Mouse (Mus musculus): ENCODE data around the gene Spop. TPM values are rescaled to one million over a fixed set of nuclear protein-coding genes. Genes with fewer than 3 reads are reported as not detected.

Spop gene
- polyA plus RNA-seq, 1 experiment from 2014 or later = 230 TPM

GRCm38 (mm10) chr11:95516491-95516911 lies 102.6 kb downstream of the Spop start:
- no peaks in the 10 kb centered on the region for H3K36me3 ChIP-seq
- H3K9ac ChIP-seq = no peak overlapping the region
- H3K27ac ChIP-seq (replicated peaks) = no peak overlapping the region
- no peak overlapping the region for H3K4me2 ChIP-seq
- no peaks in the 10 kb centered on the region for H3K9me3 ChIP-seq
- H3K4me1 ChIP-seq (replicated peaks) = peaks cover 51% of the 10 kb centered on the region
- WGBS = 4% methylated on average over 5 of the region's 5 CpGs
- H3K27me3 ChIP-seq = peaks cover 33% of the 10 kb centered on the region
- no peak overlapping the region for H3K4me3 ChIP-seq
- ATAC-seq (ENCODE audit: low FRiP score, low read depth) = no peak

GRCm38 (mm10) chr11:95517162-95517561 lies 103.3 kb downstream of the Spop start:
- Histone ChIP-seq H3K9me3 (no peaks in the 10 kb centered on the region), H3K4me2 (no peak overlapping the region), H3K27ac (replicated peaks) (no peak overlapping the region), H3K9ac (no peak overlapping the region), H3K4me1 (replicated peaks) (peaks cover 54% of the 10 kb centered on the region), H3K27me3 (peaks cover 33% of the 10 kb centered on the region), H3K36me3 (no peaks in the 10 kb centered on the region), H3K4me3 (no peak overlapping the region)
- 60% methylated on average over 6 of the region's 6 CpGs for WGBS
- ATAC-seq (ENCODE audit: low FRiP score, low read depth) = no peak

DNA sequence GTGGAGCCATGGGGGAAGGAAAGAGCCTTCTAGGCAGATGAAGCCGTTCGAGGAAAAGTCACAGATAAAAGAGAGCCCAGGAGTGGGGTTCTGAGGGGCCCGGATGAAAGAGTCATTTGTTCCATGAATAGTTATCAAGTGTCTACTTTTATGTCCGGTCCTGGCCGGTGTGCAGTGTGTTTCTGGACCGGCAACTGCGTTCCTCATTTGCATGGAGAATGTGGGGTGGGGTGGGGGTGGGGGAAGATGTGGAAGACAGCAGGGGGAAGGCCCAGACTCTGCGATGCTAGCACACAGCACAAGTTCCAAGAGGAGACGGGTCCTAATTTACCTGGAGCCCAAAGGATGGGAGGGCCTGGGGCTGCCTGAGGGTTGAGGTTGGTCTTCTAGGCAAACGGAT lies 105.4 kb downstream of the Spop start:
- 55% methylated on average over 10 of the region's 10 CpGs for WGBS
- peaks cover 40% of the 10 kb centered on the region for H3K4me1 ChIP-seq (replicated peaks)
- H3K27me3 ChIP-seq = peaks cover 18% of the 10 kb centered on the region
- no peak overlapping the region for H3K9ac ChIP-seq
- no peak overlapping the region for H3K4me3 ChIP-seq
- no peaks in the 10 kb centered on the region for H3K9me3 ChIP-seq
- no peak overlapping the region for H3K4me2 ChIP-seq
- no peak overlapping the region for H3K27ac ChIP-seq (replicated peaks)
- no peaks in the 10 kb centered on the region for H3K36me3 ChIP-seq
- no peak for ATAC-seq (ENCODE audit: low FRiP score, low read depth)

GRCm38 (mm10) chr11:95519996-95520395 lies 106.1 kb downstream of the Spop start:
- Histone ChIP-seq H3K9ac (no peak overlapping the region), H3K4me3 (no peak overlapping the region), H3K27me3 (peaks cover 11% of the 10 kb centered on the region; the same call in 1 of the 2 replicates), H3K4me2 (no peak overlapping the region), H3K36me3 (no peaks in the 10 kb centered on the region), H3K4me1 (replicated peaks) (peaks cover 33% of the 10 kb centered on the region), H3K9me3 (no peaks in the 10 kb centered on the region), H3K27ac (replicated peaks) (peak overlapping the region; percentile 57; the same call in 1 of the 2 replicates)
- WGBS = 49% methylated on average over 3 of the region's 3 CpGs
- ATAC-seq (ENCODE audit: low FRiP score, low read depth) = no peak

DNA sequence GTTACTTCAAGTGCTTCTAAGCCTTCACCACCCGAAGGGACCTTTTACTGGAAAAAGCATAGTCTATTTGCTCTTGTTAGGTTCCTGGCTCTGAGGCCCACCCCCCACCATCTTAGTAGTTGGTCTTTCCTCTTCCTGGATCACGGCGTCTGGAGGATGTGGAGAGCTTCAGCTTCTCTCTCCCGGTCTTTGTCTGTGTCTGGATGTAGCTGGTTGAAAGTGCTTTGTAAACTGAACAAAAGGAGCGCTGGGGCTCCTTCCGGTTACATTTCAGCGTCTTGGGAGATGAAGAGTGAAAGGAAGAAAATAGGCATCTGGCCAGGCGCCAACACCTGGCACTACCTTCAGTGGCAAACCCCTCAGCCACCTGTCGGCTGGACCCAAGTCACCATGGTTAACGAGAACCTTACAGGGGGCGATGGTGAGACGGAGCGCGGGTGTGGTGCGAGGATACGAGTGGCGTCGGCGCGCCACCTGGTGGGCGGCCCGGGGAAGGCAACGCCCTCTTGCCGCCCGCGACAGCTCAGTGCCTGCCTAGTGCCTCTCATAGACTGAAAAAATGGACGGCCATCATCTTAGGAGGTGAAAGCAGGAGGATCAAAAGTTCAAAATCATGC lies 106.7 kb downstream of the Spop start:
- no peaks in the 10 kb centered on the region for H3K36me3 ChIP-seq
- peaks cover 28% of the 10 kb centered on the region for H3K4me1 ChIP-seq (replicated peaks)
- 3% methylated on average over 27 of the region's 27 CpGs for WGBS
- peak; percentile 76 for ATAC-seq (ENCODE audit: low FRiP score, low read depth)
- H3K27ac ChIP-seq (replicated peaks) = peak overlapping the region; percentile 57; the same call in 1 of the 2 replicates
- peak overlapping the region; percentile 53 for H3K4me2 ChIP-seq
- 0 out of 2 replicates have a peak, but pooled peaks cover 6% of the 10 kb centered on the region for H3K27me3 ChIP-seq
- H3K9ac ChIP-seq = no peak overlapping the region
- H3K4me3 ChIP-seq = peak overlapping the region; percentile 29
- no peaks in the 10 kb centered on the region for H3K9me3 ChIP-seq

DNA sequence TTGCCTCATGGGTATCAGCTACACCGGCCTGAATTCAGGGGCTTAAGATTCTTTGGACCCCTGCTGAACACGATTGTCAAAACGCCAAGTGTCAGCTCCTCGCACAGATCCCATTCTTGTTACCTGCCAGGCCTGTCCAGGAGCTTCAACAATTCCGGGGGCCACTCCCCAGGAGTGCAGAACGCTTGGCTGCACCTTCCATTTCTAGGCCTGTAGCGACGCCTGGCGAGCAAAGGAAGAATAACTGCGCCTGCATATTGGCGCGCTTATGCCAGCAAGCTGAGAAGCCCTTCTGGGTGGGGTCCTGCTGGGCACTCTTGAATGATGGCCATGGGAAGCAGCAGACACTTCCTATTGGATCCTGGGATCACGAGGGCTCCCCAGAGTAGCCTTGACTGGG lies 107.7 kb downstream of the Spop start:
- Histone ChIP-seq H3K27ac (replicated peaks) (no peak overlapping the region), H3K27me3 (0 out of 2 replicates have a peak, but pooled peaks cover 2% of the 10 kb centered on the region), H3K9ac (no peak overlapping the region), H3K36me3 (no peaks in the 10 kb centered on the region), H3K4me2 (peak overlapping the region; percentile 53), H3K4me3 (peak overlapping the region; percentile 20), H3K9me3 (no peaks in the 10 kb centered on the region), H3K4me1 (replicated peaks) (peaks cover 18% of the 10 kb centered on the region)
- WGBS = under 1% methylated on average over 13 of the region's 13 CpGs
- ATAC-seq (ENCODE audit: low FRiP score, low read depth) = peak; percentile 58; the same call in 1 of the 2 replicates

GRCm38 (mm10) chr11:95527307-95527706 lies 113.4 kb downstream of the Spop start:
- no peak for ATAC-seq (ENCODE audit: low FRiP score, low read depth)
- H3K27ac ChIP-seq (replicated peaks) = no peak overlapping the region
- 0 out of 2 replicates have a peak, but pooled peaks cover 2% of the 10 kb centered on the region for H3K27me3 ChIP-seq
- H3K9me3 ChIP-seq = no peaks in the 10 kb centered on the region
- no peak overlapping the region for H3K4me2 ChIP-seq
- H3K9ac ChIP-seq = no peak overlapping the region
- no peaks in the 10 kb centered on the region for H3K36me3 ChIP-seq
- WGBS = 75% methylated on average over 8 of the region's 8 CpGs
- no peaks in the 10 kb centered on the region for H3K4me1 ChIP-seq (replicated peaks)
- no peak overlapping the region for H3K4me3 ChIP-seq

- H3K4me3 ChIP-seq = no peak overlapping the region
- H3K9me3 ChIP-seq = no peaks in the 10 kb centered on the region
- H3K9ac ChIP-seq = no peak overlapping the region
- no peaks in the 10 kb centered on the region for H3K4me1 ChIP-seq (replicated peaks)
- H3K36me3 ChIP-seq = no peaks in the 10 kb centered on the region
- H3K27ac ChIP-seq (replicated peaks) = no peak overlapping the region
- no peak for ATAC-seq (ENCODE audit: low FRiP score, low read depth)
- WGBS = 88% methylated on average over 3 of the region's 3 CpGs
- H3K4me2 ChIP-seq = no peak overlapping the region
- H3K27me3 ChIP-seq = no peaks in the 10 kb centered on the region
These were observed 114.4 kb downstream of the Spop start for GRCm38 (mm10) chr11:95528231-95528630.

DNA sequence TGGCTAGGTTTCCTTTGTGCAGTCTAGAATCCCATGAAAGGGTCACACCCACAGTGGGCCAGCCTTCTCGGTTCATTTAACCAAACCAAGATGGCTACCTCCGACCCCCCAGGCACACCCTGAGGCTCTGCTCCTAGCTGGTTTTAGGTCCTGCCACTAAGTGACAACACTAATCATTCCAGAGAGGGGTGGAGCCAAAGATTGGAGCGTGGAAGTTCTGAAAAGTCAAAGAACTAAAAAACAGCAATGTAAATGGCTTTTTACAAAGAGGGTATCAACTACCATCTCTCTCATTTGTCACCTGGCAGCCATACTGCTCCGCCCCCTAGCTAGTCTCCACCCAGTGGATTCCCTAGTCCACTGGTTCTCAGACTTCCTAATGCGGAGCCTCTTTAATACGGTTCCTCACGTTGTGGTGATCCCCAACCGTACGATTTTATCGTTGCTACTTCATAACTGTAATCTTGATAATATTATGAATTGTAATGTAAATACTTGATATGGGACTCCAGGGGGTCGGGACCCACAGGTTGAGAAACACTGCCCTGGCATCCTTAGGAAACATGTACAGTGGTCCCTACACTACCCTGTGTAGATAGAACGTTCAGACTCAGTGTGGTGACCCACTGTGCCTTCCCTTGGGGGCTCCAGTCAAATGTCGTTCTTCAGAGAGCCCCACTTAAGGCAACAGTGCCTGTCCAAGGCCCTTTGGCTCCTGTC lies 118.6 kb downstream of the Spop start:
- 76% methylated on average over 13 of the region's 13 CpGs for WGBS
- Histone ChIP-seq H3K27me3 (no peaks in the 10 kb centered on the region), H3K27ac (replicated peaks) (no peak overlapping the region), H3K4me3 (no peak overlapping the region), H3K9ac (no peak overlapping the region), H3K4me2 (no peak overlapping the region), H3K36me3 (no peaks in the 10 kb centered on the region), H3K4me1 (replicated peaks) (peaks cover 5% of the 10 kb centered on the region; the same call in 1 of the 2 replicates), H3K9me3 (no peaks in the 10 kb centered on the region)
- no peak for ATAC-seq (ENCODE audit: low FRiP score, low read depth)

DNA sequence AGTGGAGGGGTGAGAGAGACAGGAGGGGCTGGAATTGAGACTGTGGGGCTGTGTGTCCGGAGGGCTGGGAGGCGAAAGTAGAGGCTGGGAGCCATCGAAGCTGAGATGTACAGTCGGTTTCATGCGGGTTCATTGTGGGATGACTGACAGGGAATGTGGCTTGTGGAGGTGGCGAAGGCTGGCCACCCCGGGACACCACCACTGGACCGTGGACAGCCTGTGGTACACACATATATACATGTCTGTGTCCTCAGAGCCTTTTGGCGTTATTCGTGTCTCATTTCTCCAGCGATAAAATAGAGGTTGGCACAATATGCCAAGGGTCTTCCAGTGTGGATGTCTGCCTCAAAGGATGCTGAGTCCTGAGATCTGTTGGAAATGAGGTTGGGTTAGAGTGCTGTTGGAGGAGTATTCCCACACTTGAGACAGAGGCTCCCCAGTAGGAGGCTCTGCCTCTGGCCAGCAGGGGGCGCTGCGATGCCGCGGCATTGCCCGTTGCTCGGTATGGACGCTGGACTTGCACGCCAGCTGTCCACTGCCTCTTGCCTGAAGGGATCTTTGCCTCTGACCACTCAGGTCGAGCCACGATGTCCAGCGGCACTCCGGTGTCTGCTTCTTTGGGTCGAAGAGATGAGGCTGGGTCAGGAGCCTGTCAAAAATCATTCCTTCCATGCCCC lies 119.7 kb downstream of the Spop start:
- no peak overlapping the region for H3K4me3 ChIP-seq
- H3K27ac ChIP-seq (replicated peaks) = no peak overlapping the region
- peak; percentile 88; the same call in 1 of the 2 replicates for ATAC-seq (ENCODE audit: low FRiP score, low read depth)
- no peak overlapping the region for H3K9ac ChIP-seq
- H3K27me3 ChIP-seq = no peaks in the 10 kb centered on the region
- H3K4me2 ChIP-seq = peak overlapping the region; percentile 47
- H3K4me1 ChIP-seq (replicated peaks) = peaks cover 11% of the 10 kb centered on the region
- no peaks in the 10 kb centered on the region for H3K36me3 ChIP-seq
- 26% methylated on average over 24 of the region's 24 CpGs for WGBS
- no peaks in the 10 kb centered on the region for H3K9me3 ChIP-seq

DNA sequence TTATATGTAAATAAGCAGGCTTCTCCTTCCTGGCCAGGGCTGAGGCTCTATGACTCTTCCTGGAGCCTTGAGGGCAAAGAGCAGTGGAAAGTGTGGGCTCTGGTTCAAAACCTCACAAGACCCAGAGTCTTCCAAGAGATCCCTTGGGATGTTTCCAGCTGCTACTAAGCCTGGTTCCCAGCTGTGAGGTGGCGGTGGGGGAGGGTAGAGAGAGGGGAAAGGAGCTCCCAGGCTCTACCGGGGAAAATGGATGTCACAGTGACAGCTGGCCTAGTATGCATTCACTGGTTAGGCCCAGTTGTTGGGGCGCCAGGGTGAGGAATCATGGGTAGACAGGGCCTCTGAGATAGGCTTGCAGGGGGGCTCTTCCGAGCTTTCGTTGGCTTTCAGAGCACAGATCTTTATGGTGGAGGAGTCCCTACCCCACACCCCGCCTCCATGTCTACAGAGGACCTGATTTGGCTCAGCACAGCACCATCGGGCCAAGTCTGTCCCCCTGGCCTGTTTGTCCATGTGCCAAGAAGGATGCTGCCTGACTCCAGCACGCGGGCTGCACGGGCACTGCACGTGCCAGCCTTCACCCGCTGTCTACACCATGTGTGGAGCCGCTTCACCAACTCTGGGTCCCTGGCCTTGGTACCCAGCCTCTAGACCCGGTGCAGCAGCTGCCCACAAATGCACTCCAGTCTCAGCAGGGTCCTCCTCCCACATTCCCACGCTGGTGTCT lies 124.7 kb downstream of the Spop start:
- 56% methylated on average over 15 of the region's 15 CpGs for WGBS
- no peak overlapping the region for H3K4me2 ChIP-seq
- no peaks in the 10 kb centered on the region for H3K36me3 ChIP-seq
- ATAC-seq (ENCODE audit: low FRiP score, low read depth) = no peak
- H3K4me1 ChIP-seq (replicated peaks) = peaks cover 19% of the 10 kb centered on the region
- H3K27me3 ChIP-seq = no peaks in the 10 kb centered on the region
- no peaks in the 10 kb centered on the region for H3K9me3 ChIP-seq
- no peak overlapping the region for H3K4me3 ChIP-seq
- H3K9ac ChIP-seq = no peak overlapping the region
- H3K27ac ChIP-seq (replicated peaks) = no peak overlapping the region

Data from hindbrain, embryonic 15.5 days (tissue).